Mouse (Mus musculus) heart, adult 2 months (tissue): ENCODE results near the gene Scaf1. TPM values are rescaled to one million over a fixed set of nuclear protein-coding genes. Genes with fewer than 3 reads are reported as not detected.

Experiments used
- DNase-seq, 2 experiments: peaks; one replicate each; pipeline ENCODE4 v3.0.0; 2021
- H3K27ac ChIP-seq: fragments of 200-600 bp; 2 replicates; pipeline ENCODE4 v1.8.1; 2022
- H3K27me3 ChIP-seq: fragments of 200-500 bp; 2 replicates; pipeline ENCODE4 v1.6.1; 2012; ENCODE audit warnings: mild to moderate bottlenecking, low read length, inconsistent platforms, mixed read lengths; ENCODE audit not compliant: control insufficient read depth, insufficient read depth
- H3K36me3 ChIP-seq: fragments of 200-500 bp; 2 replicates; pipeline ENCODE4 v1.6.1; 2012; ENCODE audit warnings: low read length, inconsistent platforms; ENCODE audit not compliant: control insufficient read depth, insufficient read depth
- H3K4me1 ChIP-seq: fragments of 200-500 bp; 2 replicates; pipeline ENCODE4 v1.6.1; 2011; ENCODE audit warnings: low read length; ENCODE audit not compliant: control insufficient read depth, insufficient read depth
- H3K4me3 ChIP-seq: fragments of 200-600 bp; 2 replicates; pipeline ENCODE4 v1.8.1; 2022
- H3K79me2 ChIP-seq: fragments of 200-500 bp; replicated peaks from 2 replicates; pipeline ENCODE4 v1.6.1; 2012; ENCODE audit warnings: mild to moderate bottlenecking, inconsistent platforms, low read length, moderate library complexity, mixed read lengths; ENCODE audit not compliant: control insufficient read depth, insufficient read depth
- H3K9ac ChIP-seq: fragments of 200-500 bp; 2 replicates; pipeline ENCODE4 v1.6.1; 2012; ENCODE audit warnings: low read depth, mild to moderate bottlenecking, control low read depth, inconsistent platforms, low read length, mixed read lengths
- CTCF ChIP-seq: fragments of 200-600 bp; IDR thresholded peaks from 2 replicates; pipeline ENCODE4 v1.8.1; 2022; ENCODE audit warnings: antibody characterized with exemption, mild to moderate bottlenecking, moderate library complexity
- EP300 ChIP-seq: fragments of 200-500 bp; IDR thresholded peaks from 2 replicates; pipeline ENCODE4 v1.6.1; 2011; ENCODE audit warnings: low read depth, low read length, control low read depth; ENCODE audit not compliant: insufficient read depth
- POLR2A ChIP-seq: fragments of 200-500 bp; IDR thresholded peaks from 2 replicates; pipeline ENCODE4 v1.6.1; 2011; ENCODE audit warnings: mild to moderate bottlenecking, low read depth, low read length, control low read depth; ENCODE audit not compliant: insufficient read depth
- WGBS: fragments of 180-500 bp; shearing (Covaris S2); methylation state at CpG from one replicate; pipeline ENCODE4 v1.1.7; 2018; 5-methylcytosine and 5-hydroxymethylcytosine counted together
- intact Hi-C: fragments of 180-260 bp; cut with DNase I; formaldehyde crosslinking; loops from one replicate; pipeline ENCODE4 v1.15.1; 2025
- polyA plus RNA-seq: library from polyadenylated mRNA; depleted of rRNA; stranded (reverse); fragments of >200 nt; gene quantifications from 2 replicates; pipeline ENCODE4 v1.2.3, GENCODE M21; 2012
- total RNA-seq, 2 experiments: library from RNA; stranded (reverse); gene quantifications; 2 replicates each; pipeline ENCODE4 v1.2.3; 2021

The Scaf1 gene
- total and polyA plus RNA-seq, 3 experiments, result 36.0 to 46.6 (median 45.5) TPM

GRCm38 (mm10) chr7:44999753-45000152, 16.4 kb downstream of the Scaf1 start:
- TF ChIP-seq POLR2A (no peak), EP300 (0 out of 2 replicates have a peak, but pooled peaks have one; percentile 16)
- Histone ChIP-seq H3K27ac (peak overlapping the region; percentile 13), H3K4me3 (no peak overlapping the region; the same call in 1 of the 2 replicates), H3K27me3 (no peaks in the 10 kb centered on the region), H3K36me3 (peaks cover 6% of the 10 kb centered on the region), H3K79me2 (no peaks in the 10 kb centered on the region), H3K9ac (peak overlapping the region; percentile 19; the same call in 1 of the 2 replicates), H3K4me1 (peaks cover 9% of the 10 kb centered on the region)
- DNase-seq, result no peak
- WGBS, result 24% methylated on average over 11 of the region's 11 CpGs
- intact Hi-C loops, result no loop called here

DNA sequence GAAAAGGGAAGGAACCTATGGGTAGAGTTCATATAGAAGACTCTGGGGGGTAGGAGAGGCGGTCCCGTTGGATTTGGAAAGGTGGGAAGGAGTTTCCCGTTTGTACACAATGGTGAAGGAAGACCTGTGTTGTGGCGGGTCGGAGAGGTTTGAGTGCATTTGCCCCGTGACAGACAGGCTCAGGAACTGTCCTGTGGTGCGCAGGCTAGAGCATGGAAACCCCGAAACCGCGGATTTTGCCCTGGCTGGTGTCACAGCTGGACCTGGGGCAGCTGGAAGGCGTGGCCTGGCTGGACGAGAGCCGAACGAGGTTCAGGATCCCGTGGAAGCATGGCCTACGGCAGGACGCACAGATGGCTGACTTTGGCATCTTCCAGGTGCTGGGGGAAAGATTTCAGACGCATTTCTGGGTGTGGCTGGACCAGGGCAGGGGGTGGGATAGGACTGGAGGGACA, 17.6 kb downstream of the Scaf1 start, which contains the start of gene Bcl2l12:
Gene Bcl2l12 (minus strand): TSS at position 212 of the 455 bp plus-strand sequence.
- peak within 1 kb of the TSS; percentile 84 for H3K9ac ChIP-seq
- DNase-seq, result peak; percentile 63 to 67
- peaks cover 8% of the 10 kb centered on the region for H3K4me1 ChIP-seq
- H3K27me3 ChIP-seq, result no peaks in the 10 kb centered on the region
- peak within 1 kb of the TSS; percentile 85 for H3K4me3 ChIP-seq
- WGBS, result under 1% methylated on average over 18 of the region's 18 CpGs
- peaks cover 6% of the 10 kb centered on the region for H3K36me3 ChIP-seq
- TF ChIP-seq CTCF (no peak), EP300 (no peak), POLR2A (no peak)
- intact Hi-C loops, result no loop called here
- peak within 1 kb of the TSS; percentile 96 for H3K27ac ChIP-seq
- no peaks in the 10 kb centered on the region for H3K79me2 ChIP-seq

DNA sequence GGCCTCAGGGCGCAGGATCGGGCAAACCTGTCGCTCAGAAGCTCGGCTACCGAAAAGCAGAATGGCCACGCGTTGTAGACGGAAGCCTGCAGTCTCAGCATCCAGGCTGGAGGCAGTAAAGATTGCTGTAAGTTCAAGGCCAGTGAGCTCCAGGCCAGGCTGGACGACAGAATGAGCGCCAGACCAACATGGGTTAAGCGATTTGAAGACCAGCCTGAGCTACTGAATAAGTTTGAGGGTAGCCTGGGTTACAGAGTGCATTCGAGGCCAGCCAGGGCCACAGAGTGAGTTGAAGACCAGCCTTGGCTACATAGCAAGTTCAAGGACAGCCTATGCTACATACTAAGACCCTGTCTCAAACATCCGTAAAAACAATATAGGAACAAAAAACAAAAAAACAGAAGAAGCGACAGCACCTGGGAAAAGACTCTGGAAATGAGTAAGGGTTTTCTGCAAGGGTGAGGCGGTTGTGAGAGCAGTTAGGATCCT, 18.2 kb downstream of the Scaf1 start:
- 1% methylated on average over 15 of the region's 15 CpGs for WGBS

DNA sequence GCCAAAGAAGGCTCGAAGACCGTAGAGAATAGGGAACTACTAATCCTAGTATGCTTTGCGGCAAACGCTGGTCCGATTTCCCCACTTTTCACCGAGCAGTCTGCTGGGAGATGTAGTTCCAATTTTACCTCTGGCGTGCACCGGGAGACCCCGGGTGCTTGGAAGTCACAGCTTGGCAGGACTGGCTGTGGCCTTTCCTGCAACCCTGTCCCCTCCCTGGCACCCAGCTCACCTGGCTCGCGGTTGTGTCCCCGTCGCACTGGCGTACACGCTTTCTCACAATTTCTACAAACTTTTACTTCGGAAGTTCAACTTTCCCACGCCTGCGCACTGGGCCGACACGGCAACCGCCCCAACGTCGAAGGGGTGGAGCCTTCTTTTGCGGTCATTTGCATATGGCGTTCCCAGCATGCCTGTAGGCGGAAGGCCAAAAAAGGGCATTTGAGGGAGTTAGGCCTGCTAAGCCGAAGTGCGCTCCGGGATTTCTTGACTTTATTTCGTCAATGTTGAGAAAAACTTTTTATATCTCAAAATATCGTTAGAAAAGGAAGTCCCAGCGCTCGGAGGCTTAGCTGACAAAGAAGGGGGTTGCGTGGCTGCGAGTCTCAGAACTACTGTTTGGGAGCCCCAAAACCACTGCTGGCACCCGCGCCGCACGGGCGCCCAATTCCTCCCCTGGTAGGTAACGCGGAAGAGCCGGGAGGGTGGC, 18.8 kb downstream of the Scaf1 start, which contains the start of gene Irf3:
Gene Irf3 (plus strand): TSS at position 418 of the 709 bp plus-strand sequence.
- peaks cover 6% of the 10 kb centered on the region for H3K36me3 ChIP-seq
- TF ChIP-seq CTCF, result no peak
- no peak for TF ChIP-seq EP300
- TF ChIP-seq POLR2A, result peak; percentile 98
- H3K27ac ChIP-seq, result peak within 1 kb of the TSS; percentile 96

More for the DNA sequence above, 18.2 kb downstream of the Scaf1 start:
- H3K4me3 ChIP-seq, result peak overlapping the region; percentile 85
- peaks cover 8% of the 10 kb centered on the region for H3K4me1 ChIP-seq
- no peaks in the 10 kb centered on the region for H3K79me2 ChIP-seq
- H3K27me3 ChIP-seq, result no peaks in the 10 kb centered on the region
- H3K36me3 ChIP-seq, result peaks cover 6% of the 10 kb centered on the region
- H3K9ac ChIP-seq, result peak overlapping the region; percentile 84
- no peak for DNase-seq
- intact Hi-C loops, result loop anchor here (1.0 kb wide), 1 partner anchor 17 kb away; no protein-coding TSS in a partner anchor
- no peak for TF ChIP-seq EP300
- peak overlapping the region; percentile 96 for H3K27ac ChIP-seq

GRCm38 (mm10) chr7:44996672-44997071, 19.5 kb downstream of the Scaf1 start:
- H3K4me3 ChIP-seq, result peak overlapping the region; percentile 85
- peaks cover 6% of the 10 kb centered on the region for H3K36me3 ChIP-seq
- intact Hi-C loops, result loop anchor here (1.0 kb wide), 1 partner anchor 19 kb away; no protein-coding TSS in a partner anchor
- H3K27me3 ChIP-seq, result no peaks in the 10 kb centered on the region
- no peaks in the 10 kb centered on the region for H3K79me2 ChIP-seq
- H3K27ac ChIP-seq, result peak overlapping the region; percentile 96
- 9% methylated on average over 10 of the region's 10 CpGs for WGBS
- no peak for DNase-seq
- TF ChIP-seq CTCF, result no peak
- TF ChIP-seq EP300, result no peak
- TF ChIP-seq POLR2A, result no peak
- peaks cover 8% of the 10 kb centered on the region for H3K4me1 ChIP-seq
- peak overlapping the region; percentile 33 for H3K9ac ChIP-seq

More for the DNA sequence above, 18.8 kb downstream of the Scaf1 start, which contains the start of gene Irf3:
- Histone ChIP-seq H3K4me1 (peaks cover 8% of the 10 kb centered on the region), H3K79me2 (no peaks in the 10 kb centered on the region), H3K9ac (peak within 1 kb of the TSS; percentile 84), H3K4me3 (peak within 1 kb of the TSS; percentile 85), H3K27me3 (no peaks in the 10 kb centered on the region)
- intact Hi-C loops, result loop anchor here (1.0 kb wide), 1 partner anchor 18 kb away; no protein-coding TSS in a partner anchor
- WGBS, result under 1% methylated on average over 43 of the region's 43 CpGs
- DNase-seq, result peak; percentile 97
